Mouse (Mus musculus) liver, adult 2 months (tissue): ENCODE results near the gene Cox17.

Experiments used
- CTCF ChIP-seq: fragments of 200-500 bp; IDR thresholded peaks from 2 replicates; pipeline ENCODE4 v1.5.1; 2011; ENCODE audit warnings: low read depth, low read length, control low read depth
- POLR2A ChIP-seq: fragments of 200-500 bp; IDR thresholded peaks from 2 replicates; pipeline ENCODE4 v1.6.1; 2011; ENCODE audit warnings: low read length, control low read depth; ENCODE audit not compliant: insufficient read depth; ENCODE audit errors: extremely low read depth

- TF ChIP-seq CTCF (no peak), POLR2A (no peak)
These were observed 23.2 kb downstream of the Cox17 start for GRCm38 (mm10) chr16:38369992-38370484.
